Mouse (Mus musculus): ENCODE measurements around the gene Sord. TPM values are rescaled to one million over a fixed set of nuclear protein-coding genes. Genes with fewer than 3 reads are reported as not detected.

Sord gene
- polyA plus RNA-seq, 1 experiment: 21.9 TPM

DNA sequence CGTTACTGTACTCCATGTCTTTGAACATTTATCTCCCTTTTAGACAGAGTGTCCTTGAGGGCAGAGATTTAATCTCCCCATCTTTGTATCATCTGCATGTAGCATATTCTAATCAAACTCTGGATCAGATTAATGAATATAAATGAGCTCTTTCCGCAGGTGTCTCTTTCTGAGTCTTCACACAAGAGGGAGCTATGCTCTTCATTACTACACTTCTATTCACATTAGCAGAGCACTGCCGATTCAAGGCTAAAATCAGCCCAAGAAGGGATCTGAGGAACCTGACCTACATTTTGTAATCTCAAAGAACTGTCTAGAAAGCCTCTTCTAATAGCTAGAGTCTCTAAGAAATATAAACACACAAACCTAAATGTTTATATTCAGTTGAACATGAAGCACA, 75.1 kb downstream of the Sord start:
- no peak overlapping the region for H3K4me3 ChIP-seq (replicated peaks; ENCODE audit: extremely low read depth, low read depth, low read length)
- DNase-seq: no peak
- WGBS: 36% methylated on average over 3 of the region's 3 CpGs
- H3K4me1 ChIP-seq (ENCODE audit: control insufficient read depth, insufficient read depth, low read length): peaks cover 2% of the 10 kb centered on the region; the same call in 1 of the 2 replicates
- no peak for TF ChIP-seq POLR2A (IDR thresholded peaks at IDR 0.05; ENCODE audit: borderline replicate concordance, extremely low read depth, low read depth, low read length)
- TF ChIP-seq CTCF (IDR thresholded peaks at IDR 0.05; ENCODE audit: insufficient read depth, low read length): no peak

DNA sequence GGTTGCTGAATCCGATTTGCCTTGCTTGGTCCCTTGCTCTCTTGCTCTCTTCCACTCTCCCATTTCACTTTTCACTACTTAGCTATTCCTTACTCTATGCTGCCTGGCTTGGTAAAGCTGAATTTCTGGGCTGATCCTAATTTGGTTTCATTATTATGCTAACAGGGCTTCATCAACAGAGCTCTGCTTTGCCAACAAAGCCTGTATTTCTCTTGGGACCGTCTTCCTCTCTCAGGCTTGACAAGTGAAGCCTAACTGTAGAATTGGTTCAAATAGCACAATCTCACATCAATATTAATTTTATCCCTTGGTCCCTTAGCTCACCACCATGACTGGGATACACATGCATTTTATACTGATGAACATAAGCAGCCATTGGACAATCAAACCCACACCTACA, 77.0 kb downstream of the Sord start:
- no peak for DNase-seq
- TF ChIP-seq POLR2A (IDR thresholded peaks at IDR 0.05; ENCODE audit: borderline replicate concordance, extremely low read depth, low read depth, low read length) (no peak), CTCF (IDR thresholded peaks at IDR 0.05; ENCODE audit: insufficient read depth, low read length) (no peak)
- WGBS: 60% methylated on average over 2 of the region's 2 CpGs
- no peak overlapping the region for H3K4me3 ChIP-seq (replicated peaks; ENCODE audit: extremely low read depth, low read depth, low read length)
- peaks cover 2% of the 10 kb centered on the region; the same call in 1 of the 2 replicates for H3K4me1 ChIP-seq (ENCODE audit: control insufficient read depth, insufficient read depth, low read length)

DNA sequence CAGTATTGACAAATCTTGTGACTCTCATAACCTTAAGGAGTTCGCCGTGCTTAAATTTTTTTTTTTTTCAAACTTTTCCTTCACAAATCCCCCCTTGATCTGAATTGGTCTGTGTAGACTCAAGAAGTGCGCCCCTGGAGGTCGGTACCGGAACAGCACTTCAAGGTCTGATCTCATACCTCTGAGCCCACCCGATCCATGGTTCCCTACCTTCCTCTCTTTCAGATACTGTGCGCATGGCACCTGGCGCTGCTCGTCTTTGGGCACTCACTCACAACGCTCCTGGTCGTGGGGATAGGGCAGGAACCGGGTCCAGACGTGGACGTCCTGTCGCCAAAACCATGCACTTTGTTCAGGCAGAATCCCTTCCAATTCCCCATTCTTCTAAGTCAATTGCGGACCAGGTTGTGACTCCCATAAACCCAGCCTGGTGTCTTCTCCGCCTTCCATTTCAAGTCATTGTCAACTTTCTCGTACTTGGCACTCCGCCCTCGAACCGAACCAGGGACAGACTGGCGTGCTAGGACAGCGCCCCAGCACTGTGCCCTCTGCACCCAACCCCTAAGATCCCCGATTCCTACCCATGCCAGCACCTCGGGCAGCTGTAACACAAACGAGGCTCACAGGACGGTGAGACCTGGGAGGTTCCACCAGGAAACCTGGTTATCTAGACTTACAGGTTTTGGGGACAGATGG, 78.3 kb downstream of the Sord start:
- H3K4me1 ChIP-seq (ENCODE audit: control insufficient read depth, insufficient read depth, low read length): peaks cover 2% of the 10 kb centered on the region; the same call in 1 of the 2 replicates
- peak; percentile 56 for DNase-seq
- no peak overlapping the region for H3K4me3 ChIP-seq (replicated peaks; ENCODE audit: extremely low read depth, low read depth, low read length)
- WGBS: 3% methylated on average over 27 of the region's 27 CpGs
- TF ChIP-seq POLR2A (IDR thresholded peaks at IDR 0.05; ENCODE audit: borderline replicate concordance, extremely low read depth, low read depth, low read length) (no peak), CTCF (IDR thresholded peaks at IDR 0.05; ENCODE audit: insufficient read depth, low read length) (peak; percentile 79)

DNA sequence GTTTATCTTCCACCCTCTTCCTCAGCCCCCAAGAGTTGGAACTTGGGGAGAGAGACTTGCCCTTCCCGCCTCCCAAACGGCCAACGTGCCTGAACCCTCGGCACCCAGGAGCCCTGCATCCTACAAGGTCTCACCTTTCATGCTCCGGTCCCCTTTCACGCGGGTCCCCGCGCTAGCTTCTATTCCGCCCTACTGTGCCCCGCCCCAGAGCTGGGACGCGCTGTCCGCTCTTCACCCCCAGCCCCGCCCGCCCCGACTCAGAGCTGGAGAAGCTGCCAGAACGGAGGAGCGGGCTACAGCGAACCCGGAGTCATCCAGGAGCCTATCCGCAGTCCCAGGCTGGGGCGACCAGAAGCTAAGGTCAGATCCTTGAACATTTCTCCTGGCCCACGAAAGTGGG, 79.0 kb downstream of the Sord start, which contains the start of gene Duoxa1:
Gene Duoxa1, minus strand, starts transcription at position 195 of the 400 bp plus-strand sequence.
- Histone ChIP-seq H3K4me3 (replicated peaks; ENCODE audit: extremely low read depth, low read depth, low read length) (no peak within 1 kb of the TSS), H3K4me1 (ENCODE audit: control insufficient read depth, insufficient read depth, low read length) (peaks cover 2% of the 10 kb centered on the region; the same call in 1 of the 2 replicates)
- TF ChIP-seq POLR2A (IDR thresholded peaks at IDR 0.05; ENCODE audit: borderline replicate concordance, extremely low read depth, low read depth, low read length) (no peak), CTCF (IDR thresholded peaks at IDR 0.05; ENCODE audit: insufficient read depth, low read length) (no peak)
- DNase-seq: no peak
- 4% methylated on average over 24 of the region's 24 CpGs for WGBS

Other genes starting within 250 kb of the Sord start
- gene Eif3j1, start 206.2 kb upstream of the Sord start, polyA plus RNA-seq (2012; rRNA removed): 3.1 and 3.9 TPM in 2 replicates
- 7.4 and 9.2 TPM in 2 replicates for gene Spg11, start 116.4 kb upstream of the Sord start, polyA plus RNA-seq (2012; rRNA removed)
- gene B2m, start 87.1 kb upstream of the Sord start, polyA plus RNA-seq (2012; rRNA removed): 1,104 and 1,411 TPM in 2 replicates
- 0.08 TPM in 1 of 2 replicates, not detected in the other for gene Trim69, start 74.0 kb upstream of the Sord start, polyA plus RNA-seq (2012; rRNA removed)
- gene Patl2, start 48.6 kb upstream of the Sord start, polyA plus RNA-seq (2012; rRNA removed): 0.07 TPM in 1 of 2 replicates, not detected in the other
- gene Terb2, start 48.5 kb upstream of the Sord start, polyA plus RNA-seq (2012; rRNA removed): not detected in 2 replicates
- 0.68 and 0.72 TPM in 2 replicates for gene Duox2, start 63.7 kb downstream of the Sord start, polyA plus RNA-seq (2012; rRNA removed)
- gene Duoxa2, start 64.2 kb downstream of the Sord start, polyA plus RNA-seq (2012; rRNA removed): 0.50 and 0.75 TPM in 2 replicates
- 0.23 and 9.9 TPM in 2 replicates for gene Duoxa1, start 79.0 kb downstream of the Sord start, polyA plus RNA-seq (2012; rRNA removed)
- 2.7 TPM in 1 of 2 replicates, not detected in the other for gene Duox1, start 80.9 kb downstream of the Sord start, polyA plus RNA-seq (2012; rRNA removed)
- gene Shf, start 134.4 kb downstream of the Sord start, polyA plus RNA-seq (2012; rRNA removed): 4.5 and 6.4 TPM in 2 replicates
- 1.5 and 2.7 TPM in 2 replicates for gene Slc28a2, start 191.7 kb downstream of the Sord start, polyA plus RNA-seq (2012; rRNA removed)